Mouse (Mus musculus): Measurements from ENCODE around the gene Kctd11. TPM values are rescaled to one million over a fixed set of nuclear protein-coding genes. Genes with fewer than 3 reads are reported as not detected.

Kctd11 gene
- polyA plus RNA-seq, 1 experiment from 2014 or later: 2.3 TPM

GRCm38 (mm10) chr11:69837952-69838713 lies 43.1 kb downstream of the Kctd11 start, which contains the start of gene Tmem256:
Gene Tmem256 (plus strand): TSS chr11:69838514.
- Histone ChIP-seq H3K4me3 (ENCODE audit: low read depth, low read length) (peak within 1 kb of the TSS; percentile 85), H3K27ac (ENCODE audit: low read depth, low read length) (peak within 1 kb of the TSS; percentile 92), H3K9me3 (ENCODE audit: control insufficient read depth, low read length) (no peaks in the 10 kb centered on the region), H3K4me1 (replicated peaks; ENCODE audit: control insufficient read depth, insufficient read depth, low read length) (peaks cover 20% of the 10 kb centered on the region), H3K9ac (ENCODE audit: low read depth, low read length) (peak within 1 kb of the TSS; percentile 90), H3K36me3 (ENCODE audit: control insufficient read depth, insufficient read depth, low read length) (0 out of 2 replicates have a peak, but pooled peaks cover 4% of the 10 kb centered on the region), H3K27me3 (ENCODE audit: control insufficient read depth, insufficient read depth, low read length) (peaks cover 2% of the 10 kb centered on the region; the same call in 1 of the 2 replicates), H3K4me2 (replicated peaks; ENCODE audit: low read depth, low read length) (peak within 1 kb of the TSS; percentile 92)
- DNase-seq (ENCODE audit: low spot score): peak; percentile 97
- under 1% methylated on average over 34 of the region's 34 CpGs for WGBS
- ATAC-seq (ENCODE audit: low FRiP score): peak; percentile 87

GRCm38 (mm10) chr11:69837604-69837951 lies 43.6 kb downstream of the Kctd11 start, which contains the start of gene Nlgn2:
Gene Nlgn2 (minus strand): TSS chr11:69837784.
- Histone ChIP-seq H3K27ac (ENCODE audit: low read depth, low read length) (peak within 1 kb of the TSS; percentile 92), H3K4me3 (ENCODE audit: low read depth, low read length) (peak within 1 kb of the TSS; percentile 85), H3K9ac (ENCODE audit: low read depth, low read length) (peak within 1 kb of the TSS; percentile 90), H3K27me3 (ENCODE audit: control insufficient read depth, insufficient read depth, low read length) (peaks cover 2% of the 10 kb centered on the region; the same call in 1 of the 2 replicates), H3K4me1 (replicated peaks; ENCODE audit: control insufficient read depth, insufficient read depth, low read length) (peaks cover 20% of the 10 kb centered on the region), H3K36me3 (ENCODE audit: control insufficient read depth, insufficient read depth, low read length) (peaks cover 4% of the 10 kb centered on the region; the same call in 1 of the 2 replicates), H3K9me3 (ENCODE audit: control insufficient read depth, low read length) (no peaks in the 10 kb centered on the region), H3K4me2 (replicated peaks; ENCODE audit: low read depth, low read length) (peak within 1 kb of the TSS; percentile 92)
- WGBS: under 1% methylated on average over 30 of the region's 32 CpGs
- no peak for DNase-seq (ENCODE audit: low spot score)
- ATAC-seq (ENCODE audit: low FRiP score): no peak; the same call in 1 of the 2 replicates

- peak; percentile 11 for ATAC-seq (ENCODE audit: low FRiP score)
- peak; percentile 64 for DNase-seq (ENCODE audit: low spot score)
- H3K27me3 ChIP-seq (ENCODE audit: control insufficient read depth, insufficient read depth, low read length): peaks cover 2% of the 10 kb centered on the region; the same call in 1 of the 2 replicates
- H3K9me3 ChIP-seq (ENCODE audit: control insufficient read depth, low read length): no peaks in the 10 kb centered on the region
- peak overlapping the region; percentile 92 for H3K27ac ChIP-seq (ENCODE audit: low read depth, low read length)
- H3K4me1 ChIP-seq (replicated peaks; ENCODE audit: control insufficient read depth, insufficient read depth, low read length): peaks cover 20% of the 10 kb centered on the region
- H3K9ac ChIP-seq (ENCODE audit: low read depth, low read length): peak overlapping the region; percentile 90
- peak overlapping the region; percentile 92 for H3K4me2 ChIP-seq (replicated peaks; ENCODE audit: low read depth, low read length)
- peaks cover 4% of the 10 kb centered on the region; the same call in 1 of the 2 replicates for H3K36me3 ChIP-seq (ENCODE audit: control insufficient read depth, insufficient read depth, low read length)
- peak overlapping the region; percentile 85 for H3K4me3 ChIP-seq (ENCODE audit: low read depth, low read length)
- WGBS: under 1% methylated on average over 42 of the region's 52 CpGs
Measured at GRCm38 (mm10) chr11:69836703-69837576, 44.3 kb downstream of the Kctd11 start.

- H3K4me3 ChIP-seq (ENCODE audit: low read depth, low read length): peak overlapping the region; percentile 85
- DNase-seq (ENCODE audit: low spot score) (peak; percentile 33), ATAC-seq (ENCODE audit: low FRiP score) (no peak)
- H3K4me1 ChIP-seq (replicated peaks; ENCODE audit: control insufficient read depth, insufficient read depth, low read length): peaks cover 20% of the 10 kb centered on the region
- peak overlapping the region; percentile 92 for H3K27ac ChIP-seq (ENCODE audit: low read depth, low read length)
- H3K9ac ChIP-seq (ENCODE audit: low read depth, low read length): peak overlapping the region; percentile 90
- peak overlapping the region; percentile 92 for H3K4me2 ChIP-seq (replicated peaks; ENCODE audit: low read depth, low read length)
- H3K9me3 ChIP-seq (ENCODE audit: control insufficient read depth, low read length): no peaks in the 10 kb centered on the region
- peaks cover 2% of the 10 kb centered on the region; the same call in 1 of the 2 replicates for H3K27me3 ChIP-seq (ENCODE audit: control insufficient read depth, insufficient read depth, low read length)
- 0% methylated on average over 4 of the region's 4 CpGs for WGBS
- H3K36me3 ChIP-seq (ENCODE audit: control insufficient read depth, insufficient read depth, low read length): peaks cover 4% of the 10 kb centered on the region; the same call in 1 of the 2 replicates
Measured at GRCm38 (mm10) chr11:69835966-69836335, 45.3 kb downstream of the Kctd11 start.

- Histone ChIP-seq H3K4me1 (replicated peaks; ENCODE audit: control insufficient read depth, insufficient read depth, low read length) (peaks cover 20% of the 10 kb centered on the region), H3K4me3 (ENCODE audit: low read depth, low read length) (peak overlapping the region; percentile 85), H3K36me3 (ENCODE audit: control insufficient read depth, insufficient read depth, low read length) (peaks cover 4% of the 10 kb centered on the region; the same call in 1 of the 2 replicates), H3K27ac (ENCODE audit: low read depth, low read length) (peak overlapping the region; percentile 92; the same call in 1 of the 2 replicates), H3K27me3 (ENCODE audit: control insufficient read depth, insufficient read depth, low read length) (peaks cover 2% of the 10 kb centered on the region; the same call in 1 of the 2 replicates), H3K4me2 (replicated peaks; ENCODE audit: low read depth, low read length) (peak overlapping the region; percentile 92), H3K9ac (ENCODE audit: low read depth, low read length) (peak overlapping the region; percentile 90), H3K9me3 (ENCODE audit: control insufficient read depth, low read length) (no peaks in the 10 kb centered on the region)
- DNase-seq (ENCODE audit: low spot score) (peak; percentile 79), ATAC-seq (ENCODE audit: low FRiP score) (no peak)
- 1% methylated on average over 9 of the region's 9 CpGs for WGBS
Measured at GRCm38 (mm10) chr11:69835326-69835965, 45.8 kb downstream of the Kctd11 start.

- Histone ChIP-seq H3K27me3 (ENCODE audit: control insufficient read depth, insufficient read depth, low read length) (peaks cover 2% of the 10 kb centered on the region; the same call in 1 of the 2 replicates), H3K27ac (ENCODE audit: low read depth, low read length) (peak overlapping the region; percentile 47), H3K4me3 (ENCODE audit: low read depth, low read length) (peak overlapping the region; percentile 85), H3K9ac (ENCODE audit: low read depth, low read length) (peak overlapping the region; percentile 90), H3K4me1 (replicated peaks; ENCODE audit: control insufficient read depth, insufficient read depth, low read length) (peaks cover 17% of the 10 kb centered on the region), H3K4me2 (replicated peaks; ENCODE audit: low read depth, low read length) (peak overlapping the region; percentile 92), H3K36me3 (ENCODE audit: control insufficient read depth, insufficient read depth, low read length) (peaks cover 4% of the 10 kb centered on the region; the same call in 1 of the 2 replicates), H3K9me3 (ENCODE audit: control insufficient read depth, low read length) (no peaks in the 10 kb centered on the region)
- DNase-seq (ENCODE audit: low spot score): peak; percentile 57
- no peak for ATAC-seq (ENCODE audit: low FRiP score)
- WGBS: 8% methylated on average over 38 of the region's 48 CpGs
Measured at GRCm38 (mm10) chr11:69834001-69834549, 47.1 kb downstream of the Kctd11 start.

GRCm38 (mm10) chr11:69833554-69833953 lies 47.7 kb downstream of the Kctd11 start:
- H3K4me3 ChIP-seq (ENCODE audit: low read depth, low read length): peak overlapping the region; percentile 85; the same call in 1 of the 2 replicates
- DNase-seq (ENCODE audit: low spot score) (no peak), ATAC-seq (ENCODE audit: low FRiP score) (no peak)
- peak overlapping the region; percentile 90 for H3K9ac ChIP-seq (ENCODE audit: low read depth, low read length)
- peaks cover 14% of the 10 kb centered on the region for H3K4me1 ChIP-seq (replicated peaks; ENCODE audit: control insufficient read depth, insufficient read depth, low read length)
- peaks cover 2% of the 10 kb centered on the region; the same call in 1 of the 2 replicates for H3K27me3 ChIP-seq (ENCODE audit: control insufficient read depth, insufficient read depth, low read length)
- no peaks in the 10 kb centered on the region for H3K9me3 ChIP-seq (ENCODE audit: control insufficient read depth, low read length)
- peaks cover 4% of the 10 kb centered on the region; the same call in 1 of the 2 replicates for H3K36me3 ChIP-seq (ENCODE audit: control insufficient read depth, insufficient read depth, low read length)
- WGBS: 55% methylated on average over 8 of the region's 8 CpGs
- H3K27ac ChIP-seq (ENCODE audit: low read depth, low read length): no peak overlapping the region
- peak overlapping the region; percentile 92 for H3K4me2 ChIP-seq (replicated peaks; ENCODE audit: low read depth, low read length)

All from hindbrain, embryonic 11.5 days (tissue).